Mouse (Mus musculus): ENCODE measurements around the gene Sod3.

Gene Sod3

GRCm38 (mm10) chr5:52363468-52364150, at the start of gene Sod3:
Gene Sod3 (plus strand): TSS chr5:52363791.
- in situ Hi-C loops (cut with MboI; ENCODE audit: low sequenced_read_pairs), result no loop called here

DNA sequence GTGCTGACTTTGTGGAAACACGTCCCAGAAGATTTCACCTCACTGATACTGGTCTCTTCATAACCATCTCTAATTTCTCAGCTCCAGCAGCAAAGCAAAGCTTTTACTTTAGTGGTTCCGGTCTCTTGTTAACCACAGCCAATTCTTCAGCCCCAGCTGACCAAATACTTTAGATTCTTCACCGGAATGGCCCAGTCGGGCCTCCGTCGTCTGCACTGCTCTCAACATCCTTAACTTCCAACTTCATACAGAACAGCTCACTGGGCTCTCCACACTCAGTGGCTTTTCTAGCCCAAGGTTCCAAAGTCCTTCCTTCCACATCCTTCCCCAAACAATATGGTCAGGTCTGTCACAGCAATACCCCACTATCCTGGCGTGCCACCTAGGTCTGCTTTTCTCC, 46.7 kb upstream of the Sod3 start:
- in situ Hi-C loops (cut with MboI; ENCODE audit: low sequenced_read_pairs), result no loop called here

- in situ Hi-C loops (cut with MboI; ENCODE audit: low sequenced_read_pairs), result no loop called here
Measured at GRCm38 (mm10) chr5:52319499-52319898, 44.1 kb upstream of the Sod3 start.

GRCm38 (mm10) chr5:52332120-52332519, 31.5 kb upstream of the Sod3 start:
- in situ Hi-C loops (cut with MboI; ENCODE audit: low sequenced_read_pairs), result no loop called here

GRCm38 (mm10) chr5:52335590-52335989, 28.0 kb upstream of the Sod3 start:
- in situ Hi-C loops (cut with MboI; ENCODE audit: low sequenced_read_pairs), result no loop called here

- in situ Hi-C loops (cut with MboI; ENCODE audit: low sequenced_read_pairs), result no loop called here
Measured at GRCm38 (mm10) chr5:52339134-52339533, 24.5 kb upstream of the Sod3 start.

DNA sequence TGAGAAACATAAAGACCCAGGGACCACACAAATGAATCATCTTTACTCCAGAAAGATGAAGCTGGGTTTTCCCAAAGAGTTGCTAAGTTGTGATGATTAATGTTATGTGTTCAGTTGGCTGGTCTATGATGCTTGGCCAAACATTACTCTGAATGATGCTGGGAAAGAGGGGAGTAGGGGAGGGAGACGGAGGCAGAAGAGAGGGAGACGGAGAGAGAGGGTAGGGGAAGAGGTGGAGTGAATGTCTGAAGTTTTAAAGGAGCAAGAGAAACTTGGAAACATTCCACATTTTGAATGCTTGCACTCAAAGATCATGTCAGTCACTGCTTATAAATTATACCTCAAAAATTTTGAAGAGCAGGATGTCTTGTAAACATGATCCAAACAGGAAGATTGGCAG, 16.7 kb upstream of the Sod3 start:
- in situ Hi-C loops (cut with MboI; ENCODE audit: low sequenced_read_pairs), result no loop called here

DNA sequence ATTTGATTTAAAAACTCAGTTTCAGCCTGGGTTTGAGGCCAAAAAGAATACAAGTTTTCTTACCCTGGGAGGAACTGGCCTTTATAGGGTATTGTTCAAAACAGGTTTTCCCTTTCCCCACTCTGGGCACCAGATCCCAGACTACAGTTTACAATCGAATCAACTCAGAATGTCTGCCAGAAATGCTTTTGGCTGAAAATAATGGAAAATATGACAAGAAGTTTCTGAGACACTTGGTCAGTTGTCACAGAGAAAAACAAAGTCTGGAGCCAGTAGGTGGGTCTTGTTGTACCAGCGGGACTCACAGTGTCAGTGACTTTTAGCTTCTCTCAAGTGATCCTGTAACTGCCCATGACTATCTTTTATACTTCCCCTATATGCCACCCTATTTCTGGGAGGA, 13.1 kb upstream of the Sod3 start:
- in situ Hi-C loops (cut with MboI; ENCODE audit: low sequenced_read_pairs), result no loop called here

DNA sequence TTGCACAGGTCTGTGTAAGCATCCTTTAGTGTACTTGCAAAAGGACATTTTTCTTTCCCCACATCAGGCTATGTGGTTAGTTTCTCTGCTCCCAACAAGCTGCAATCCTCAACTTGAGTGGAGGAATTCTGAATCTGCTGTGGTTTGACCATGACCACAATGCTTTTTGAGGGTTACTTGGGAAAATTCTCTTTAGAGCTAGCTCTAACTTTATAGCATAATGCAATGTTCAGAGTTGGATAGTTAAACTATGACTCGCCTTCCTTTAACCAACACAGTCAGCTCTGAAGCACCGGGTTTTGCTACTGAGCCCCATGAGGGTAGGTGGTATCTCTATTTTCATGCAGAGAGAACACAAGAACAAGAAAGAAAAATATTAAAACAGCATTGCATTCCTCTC, 12.0 kb upstream of the Sod3 start:
- in situ Hi-C loops (cut with MboI; ENCODE audit: low sequenced_read_pairs), result no loop called here

DNA sequence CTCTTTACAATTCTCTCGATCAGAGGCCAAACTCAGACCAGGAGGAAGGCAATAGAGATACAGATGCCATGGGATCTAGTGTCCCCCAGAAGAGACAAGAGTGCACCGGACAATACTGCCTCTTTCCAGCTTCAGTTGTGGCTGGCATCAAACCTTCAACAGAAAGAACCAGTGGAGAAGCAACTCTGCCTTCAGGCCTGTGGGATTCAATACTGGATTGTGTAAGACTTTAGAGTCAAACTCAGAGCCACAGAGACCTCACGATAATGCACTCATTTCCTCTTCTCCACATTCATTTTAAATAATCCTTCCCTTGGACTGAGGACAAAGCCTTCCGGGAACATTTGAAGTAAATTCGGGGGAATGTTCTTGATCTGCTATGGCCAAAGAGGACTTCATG, 10.9 kb upstream of the Sod3 start:
- in situ Hi-C loops (cut with MboI; ENCODE audit: low sequenced_read_pairs), result no loop called here

GRCm38 (mm10) chr5:52354441-52354840, 9.2 kb upstream of the Sod3 start:
- in situ Hi-C loops (cut with MboI; ENCODE audit: low sequenced_read_pairs), result no loop called here

- in situ Hi-C loops (cut with MboI; ENCODE audit: low sequenced_read_pairs), result no loop called here
Measured at GRCm38 (mm10) chr5:52355612-52356011, 8.0 kb upstream of the Sod3 start.

GRCm38 (mm10) chr5:52357175-52357754, 6.3 kb upstream of the Sod3 start:
- in situ Hi-C loops (cut with MboI; ENCODE audit: low sequenced_read_pairs), result no loop called here

GRCm38 (mm10) chr5:52358120-52358519, 5.5 kb upstream of the Sod3 start:
- in situ Hi-C loops (cut with MboI; ENCODE audit: low sequenced_read_pairs), result no loop called here

DNA sequence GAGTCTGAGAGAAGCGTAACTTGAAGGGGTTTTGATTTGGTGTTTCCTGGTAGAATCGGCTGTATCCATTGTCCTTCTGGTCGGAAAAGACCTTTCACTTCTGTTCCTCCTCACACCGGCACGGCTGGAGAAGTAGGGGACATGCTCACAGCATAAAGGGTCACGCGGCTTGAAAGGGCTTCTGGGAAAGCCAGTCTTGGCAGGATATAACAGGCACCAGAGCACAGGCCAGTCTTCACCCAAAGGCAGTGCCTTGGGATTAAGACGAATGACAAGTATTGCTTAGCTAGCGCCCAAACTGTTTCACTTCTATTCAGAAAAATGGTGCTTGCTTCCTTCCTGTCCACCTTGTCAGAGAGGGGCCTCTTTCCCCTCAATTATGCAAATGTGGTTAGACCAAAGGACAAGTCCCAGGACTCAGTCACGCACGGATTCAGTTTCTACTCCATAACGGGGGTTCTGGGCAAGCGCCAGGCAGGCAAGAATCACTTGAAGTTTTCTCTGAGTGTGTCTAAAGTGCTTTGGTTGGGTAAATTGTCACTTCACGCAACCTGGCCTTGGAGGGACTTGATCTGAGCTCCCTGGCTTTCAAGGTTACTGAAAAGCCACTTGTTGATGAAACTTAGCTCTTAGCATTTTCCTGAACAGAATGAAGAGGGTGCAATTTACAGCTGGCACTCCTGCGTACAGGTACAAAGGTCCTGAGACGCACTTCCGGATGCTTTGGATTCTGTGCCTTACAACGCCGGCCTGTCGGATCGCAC, 3.1 kb upstream of the Sod3 start:
- in situ Hi-C loops (cut with MboI; ENCODE audit: low sequenced_read_pairs), result no loop called here

DNA sequence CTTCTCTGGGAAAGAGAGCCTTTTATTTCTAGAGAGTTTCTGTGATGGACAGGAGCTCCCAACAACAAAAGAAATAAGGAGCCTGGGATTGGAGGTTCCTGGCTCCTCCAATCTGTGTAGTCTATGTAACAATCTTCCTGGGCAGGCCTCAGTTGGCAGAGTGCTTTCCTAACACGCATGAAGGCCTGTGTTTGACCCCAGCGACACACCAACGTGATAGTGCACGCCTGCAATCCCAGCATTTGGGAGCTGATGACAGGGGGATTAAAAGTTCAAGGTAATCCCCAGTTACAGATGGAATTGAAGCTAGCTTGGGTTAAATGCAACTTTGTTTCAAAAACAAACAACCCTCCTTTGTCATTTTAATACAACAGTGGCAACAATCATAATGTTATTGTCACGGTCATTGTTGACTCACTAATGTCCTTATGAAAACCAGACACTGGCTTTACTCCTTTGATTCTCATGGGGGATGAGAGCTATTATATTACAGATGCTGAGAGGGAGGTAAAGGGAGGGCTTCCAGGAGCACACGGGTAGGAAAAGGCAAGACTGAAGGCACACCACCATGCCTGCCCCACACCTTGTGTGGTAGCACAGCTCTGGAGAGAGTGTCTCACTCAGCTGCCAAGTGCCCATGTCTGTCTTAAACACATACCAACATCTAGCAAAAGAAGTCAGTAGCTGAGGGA, 669 bp upstream of the Sod3 start:
- in situ Hi-C loops (cut with MboI; ENCODE audit: low sequenced_read_pairs), result no loop called here

- in situ Hi-C loops (cut with MboI; ENCODE audit: low sequenced_read_pairs), result no loop called here
Measured at GRCm38 (mm10) chr5:52364521-52364920, 930 bp downstream of the Sod3 start.

DNA sequence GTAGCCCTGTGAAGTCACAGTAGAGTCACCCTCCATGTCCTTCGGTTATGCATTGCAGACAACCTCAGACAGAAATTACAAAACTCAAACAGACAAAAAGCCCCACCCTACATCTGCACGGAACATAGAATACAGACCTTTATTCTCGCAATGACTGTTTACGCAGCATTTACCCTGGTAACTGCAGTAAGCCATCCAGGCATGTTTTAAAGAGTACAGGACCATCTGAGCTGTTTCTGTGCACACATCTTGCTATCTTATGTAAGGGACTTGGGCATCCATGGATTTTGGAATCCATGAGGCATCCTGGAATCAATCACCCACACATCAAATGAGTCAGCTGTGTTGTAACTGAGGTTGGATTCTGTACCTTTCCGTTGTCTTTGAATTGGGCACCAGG, 2.3 kb downstream of the Sod3 start:
- in situ Hi-C loops (cut with MboI; ENCODE audit: low sequenced_read_pairs), result no loop called here

- in situ Hi-C loops (cut with MboI; ENCODE audit: low sequenced_read_pairs), result no loop called here
Measured at GRCm38 (mm10) chr5:52366661-52367060, 3.1 kb downstream of the Sod3 start.

DNA sequence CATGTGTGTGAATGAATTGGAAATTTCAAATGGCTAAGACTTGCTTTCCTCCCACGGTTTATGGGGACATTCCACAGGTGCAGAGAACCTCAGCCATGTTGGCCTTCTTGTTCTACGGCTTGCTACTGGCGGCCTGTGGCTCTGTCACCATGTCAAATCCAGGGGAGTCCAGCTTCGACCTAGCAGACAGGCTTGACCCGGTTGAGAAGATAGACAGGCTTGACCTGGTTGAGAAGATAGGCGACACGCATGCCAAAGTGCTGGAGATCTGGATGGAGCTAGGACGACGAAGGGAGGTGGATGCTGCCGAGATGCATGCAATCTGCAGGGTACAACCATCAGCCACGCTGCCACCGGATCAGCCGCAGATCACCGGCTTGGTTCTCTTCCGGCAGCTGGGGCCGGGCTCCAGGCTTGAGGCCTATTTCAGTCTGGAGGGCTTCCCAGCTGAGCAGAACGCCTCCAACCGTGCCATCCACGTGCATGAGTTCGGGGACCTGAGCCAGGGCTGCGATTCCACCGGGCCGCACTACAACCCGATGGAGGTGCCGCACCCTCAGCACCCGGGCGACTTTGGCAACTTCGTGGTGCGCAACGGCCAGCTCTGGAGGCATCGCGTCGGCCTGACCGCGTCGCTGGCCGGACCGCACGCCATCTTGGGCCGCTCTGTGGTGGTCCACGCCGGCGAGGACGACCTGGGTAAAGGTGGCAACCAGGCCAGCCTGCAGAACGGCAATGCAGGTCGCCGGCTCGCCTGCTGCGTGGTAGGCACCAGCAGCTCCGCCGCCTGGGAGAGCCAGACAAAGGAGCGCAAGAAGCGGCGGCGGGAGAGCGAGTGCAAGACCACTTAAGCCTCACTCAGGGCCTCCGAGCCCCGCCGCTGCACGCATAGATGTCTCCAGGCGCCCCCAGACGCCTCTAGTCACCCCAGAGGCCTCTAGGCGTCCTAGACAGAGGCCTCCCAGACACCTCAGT, 4.6 kb downstream of the Sod3 start:
- in situ Hi-C loops (cut with MboI; ENCODE audit: low sequenced_read_pairs), result no loop called here

Measured in CH12F3 (cell line).